Mouse (Mus musculus) kidney, postnatal 0 days (tissue): Measurements from ENCODE around the gene Adk. TPM values are rescaled to one million over a fixed set of nuclear protein-coding genes. Genes with fewer than 3 reads are reported as not detected.

Experiments used
- ATAC-seq: fragments of 200-750 bp; cut with Nextera tagmentation; replicated peaks from 2 replicates; pipeline ENCODE4 v1.8.0; 2017; ENCODE audit warnings: low read depth, moderate number of reproducible peaks, moderate TSS enrichment, moderate library complexity; ENCODE audit not compliant: low FRiP score
- DNase-seq: peaks from one replicate; pipeline ENCODE4 v3.0.0-alpha.2; 2016; ENCODE audit warnings: low spot score
- H3K27ac ChIP-seq: fragments of 300-500 bp; sonication (generic); 2 replicates; pipeline ENCODE4 v1.5.1; 2014; ENCODE audit warnings: mild to moderate bottlenecking
- H3K27me3 ChIP-seq: fragments of 300-500 bp; sonication (generic); 2 replicates; pipeline ENCODE4 v1.6.1; 2014; ENCODE audit warnings: low read length, mixed read lengths; ENCODE audit not compliant: insufficient read depth
- H3K36me3 ChIP-seq: fragments of 300-500 bp; sonication (generic); 2 replicates; pipeline ENCODE4 v1.6.1; 2014; ENCODE audit warnings: low read length, mixed read lengths; ENCODE audit not compliant: insufficient read depth
- H3K4me1 ChIP-seq: fragments of 300-500 bp; sonication (generic); replicated peaks from 2 replicates; pipeline ENCODE4 v1.6.1; 2014; ENCODE audit warnings: antibody characterized with exemption, low read length, mixed read lengths; ENCODE audit not compliant: insufficient read depth
- H3K4me2 ChIP-seq: fragments of 300-500 bp; sonication (generic); 2 replicates; pipeline ENCODE4 v1.6.1; 2014; ENCODE audit warnings: mild to moderate bottlenecking, low read length, moderate library complexity, mixed read lengths
- H3K4me3 ChIP-seq: fragments of 300-500 bp; sonication (generic); replicated peaks from 2 replicates; pipeline ENCODE4 v1.5.1; 2014; ENCODE audit warnings: low read depth, low read length
- H3K9ac ChIP-seq: fragments of 300-500 bp; sonication (generic); 2 replicates; pipeline ENCODE4 v1.6.1; 2014; ENCODE audit warnings: low read depth, low read length
- H3K9me3 ChIP-seq: fragments of 300-500 bp; sonication (generic); replicated peaks from 2 replicates; pipeline ENCODE4 v1.6.1; 2016; ENCODE audit warnings: low read length, inconsistent platforms, mixed read lengths
- CTCF ChIP-seq: IDR thresholded peaks from 2 replicates; pipeline ENCODE4 v1.5.1; 2016; ENCODE audit warnings: antibody characterized with exemption, low read depth, mild to moderate bottlenecking, moderate library complexity
- WGBS: fragments of 180-500 bp; shearing (Covaris S2); extraction: QIAGEN DNeasy Blood & Tissue Kit; methylation state at CpG from one replicate; pipeline ENCODE4 v1.1.7; 2014; 5-methylcytosine and 5-hydroxymethylcytosine counted together
- polyA plus RNA-seq: library from polyadenylated mRNA; unstranded; fragments of >200 nt; fragmentation: Nextera tagmentation; extraction: Ambion mirVana; gene quantifications from 2 replicates; pipeline ENCODE4 v1.2.1, GENCODE M21; 2015

Adk gene
- polyA plus RNA-seq, 1 experiment from 2014 or later, result 193 TPM

- H3K27ac ChIP-seq, result no peak overlapping the region
- ATAC-seq (no peak), DNase-seq (no peak)
- no peak overlapping the region for H3K9ac ChIP-seq
- TF ChIP-seq CTCF, result no peak
- no peak overlapping the region for H3K4me2 ChIP-seq
- 56% methylated on average over 6 of the region's 6 CpGs for WGBS
- no peaks in the 10 kb centered on the region for H3K4me1 ChIP-seq
- H3K9me3 ChIP-seq, result no peaks in the 10 kb centered on the region
- H3K36me3 ChIP-seq, result no peaks in the 10 kb centered on the region
- H3K4me3 ChIP-seq, result no peak overlapping the region
- H3K27me3 ChIP-seq, result no peaks in the 10 kb centered on the region
These were observed 99.7 kb downstream of the Adk start for GRCm38 (mm10) chr14:21152055-21152454.

GRCm38 (mm10) chr14:21165706-21166105, 113.3 kb downstream of the Adk start:
- 89% methylated on average over 10 of the region's 10 CpGs for WGBS
- TF ChIP-seq CTCF, result no peak

GRCm38 (mm10) chr14:21166114-21166513, 113.7 kb downstream of the Adk start:
- Histone ChIP-seq H3K4me1 (no peaks in the 10 kb centered on the region), H3K4me3 (no peak overlapping the region), H3K27me3 (no peaks in the 10 kb centered on the region), H3K9ac (no peak overlapping the region), H3K4me2 (no peak overlapping the region), H3K9me3 (no peaks in the 10 kb centered on the region), H3K27ac (no peak overlapping the region), H3K36me3 (no peaks in the 10 kb centered on the region)
- ATAC-seq, result no peak
- no peak for DNase-seq
- 93% methylated on average over 3 of the region's 3 CpGs for WGBS
- TF ChIP-seq CTCF, result no peak

More at GRCm38 (mm10) chr14:21165706-21166105, 113.3 kb downstream of the Adk start:
- Histone ChIP-seq H3K9me3 (no peaks in the 10 kb centered on the region), H3K4me1 (no peaks in the 10 kb centered on the region), H3K27me3 (no peaks in the 10 kb centered on the region), H3K36me3 (no peaks in the 10 kb centered on the region), H3K4me3 (no peak overlapping the region), H3K4me2 (no peak overlapping the region), H3K9ac (no peak overlapping the region), H3K27ac (no peak overlapping the region)
- DNase-seq, result no peak
- ATAC-seq, result no peak

GRCm38 (mm10) chr14:21173973-21174745, 121.8 kb downstream of the Adk start:
- Histone ChIP-seq H3K4me3 (no peak overlapping the region), H3K9me3 (no peaks in the 10 kb centered on the region)
- 96% methylated on average over 1 of the region's 1 CpGs for WGBS

GRCm38 (mm10) chr14:21174804-21175203, 122.4 kb downstream of the Adk start:
- Histone ChIP-seq H3K27ac (no peak overlapping the region), H3K27me3 (no peaks in the 10 kb centered on the region), H3K9me3 (no peaks in the 10 kb centered on the region), H3K4me2 (no peak overlapping the region), H3K4me1 (no peaks in the 10 kb centered on the region), H3K36me3 (no peaks in the 10 kb centered on the region), H3K9ac (no peak overlapping the region), H3K4me3 (no peak overlapping the region)
- WGBS, result 78% methylated on average over 2 of the region's 2 CpGs
- no peak for DNase-seq
- TF ChIP-seq CTCF, result no peak
- no peak for ATAC-seq

More at GRCm38 (mm10) chr14:21173973-21174745, 121.8 kb downstream of the Adk start:
- DNase-seq (no peak), ATAC-seq (no peak)
- no peak for TF ChIP-seq CTCF
- Histone ChIP-seq H3K9ac (no peak overlapping the region), H3K27ac (no peak overlapping the region), H3K4me2 (no peak overlapping the region), H3K27me3 (no peaks in the 10 kb centered on the region), H3K4me1 (no peaks in the 10 kb centered on the region), H3K36me3 (no peaks in the 10 kb centered on the region)

GRCm38 (mm10) chr14:21177781-21178180, 125.4 kb downstream of the Adk start:
- 60% methylated on average over 2 of the region's 2 CpGs for WGBS
- H3K4me3 ChIP-seq, result no peak overlapping the region
- TF ChIP-seq CTCF, result no peak
- H3K9me3 ChIP-seq, result no peaks in the 10 kb centered on the region
- no peak overlapping the region for H3K27ac ChIP-seq
- ATAC-seq (no peak), DNase-seq (no peak)
- H3K27me3 ChIP-seq, result no peaks in the 10 kb centered on the region
- H3K36me3 ChIP-seq, result no peaks in the 10 kb centered on the region
- H3K4me2 ChIP-seq, result no peak overlapping the region
- no peak overlapping the region for H3K9ac ChIP-seq
- no peaks in the 10 kb centered on the region for H3K4me1 ChIP-seq
